Mouse (Mus musculus) CD4-positive, CD25-positive, alpha-beta regulatory T cell, adult 4 months (primary cell): ENCODE results near the gene Ctbp1. TPM values are rescaled to one million over a fixed set of nuclear protein-coding genes. Genes with fewer than 3 reads are reported as not detected.

Experiments
- ATAC-seq: one replicate; pipeline ENCODE4 v1.8.0; 2017
- polyA plus RNA-seq, 2 experiments: library from polyadenylated mRNA; unstranded; fragments of 100-300 nt; shearing (Covaris generic); gene quantifications; one replicate each; pipeline ENCODE4 v1.2.1; 2017

The Ctbp1 gene
- polyA plus RNA-seq, result 10 to 100 TPM; 13.8 to 30.4 TPM

DNA sequence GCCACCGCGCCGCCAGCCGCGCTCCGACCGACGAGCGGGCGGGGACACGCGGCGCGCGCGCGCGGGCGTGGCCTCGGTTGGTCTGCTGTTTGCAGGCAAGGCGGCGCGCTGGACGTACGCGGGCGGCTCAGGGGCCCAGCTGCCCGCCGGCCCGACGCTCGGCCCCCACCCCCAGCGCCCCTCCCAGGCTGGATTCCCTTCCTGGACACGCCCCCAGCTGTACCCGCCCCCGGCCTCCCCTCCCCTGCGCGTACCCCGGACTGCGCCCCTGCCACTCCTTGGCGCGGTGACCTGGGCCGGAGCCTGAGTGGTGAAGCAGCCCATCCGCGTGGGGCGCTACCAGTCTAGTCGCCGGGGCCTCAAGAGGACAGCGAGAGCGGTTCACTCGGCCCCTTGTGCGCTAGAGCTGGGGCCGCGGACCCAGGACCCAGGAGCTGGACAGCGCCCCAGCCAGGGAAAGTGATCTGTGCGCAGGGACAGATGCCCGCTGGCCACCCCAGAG is at the start of gene Ctbp1:
Gene Ctbp1, minus strand, starts transcription at position 42 of the 502 bp plus-strand sequence.
- ATAC-seq, result peak; percentile 64

DNA sequence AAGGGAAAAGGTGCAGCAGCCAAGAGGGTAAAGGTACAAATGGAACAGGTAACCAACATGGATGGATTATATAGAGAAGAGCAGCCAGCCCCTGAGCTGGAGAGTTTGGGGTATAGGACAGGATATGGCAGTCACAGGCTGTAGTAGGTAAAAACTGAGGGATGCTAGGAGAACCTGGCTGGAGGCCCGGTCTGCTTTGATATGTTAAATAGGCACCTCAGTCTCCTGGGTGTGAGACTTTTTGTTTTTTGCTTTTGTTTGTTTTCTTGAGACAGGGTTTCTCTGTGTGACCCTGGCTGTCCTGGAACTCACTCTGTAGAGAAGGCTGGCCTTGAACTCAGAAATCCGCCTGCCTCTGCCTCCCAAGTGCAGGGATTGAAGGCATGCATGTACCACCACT is 49.7 kb upstream of the Ctbp1 start:
- ATAC-seq, result no peak

DNA sequence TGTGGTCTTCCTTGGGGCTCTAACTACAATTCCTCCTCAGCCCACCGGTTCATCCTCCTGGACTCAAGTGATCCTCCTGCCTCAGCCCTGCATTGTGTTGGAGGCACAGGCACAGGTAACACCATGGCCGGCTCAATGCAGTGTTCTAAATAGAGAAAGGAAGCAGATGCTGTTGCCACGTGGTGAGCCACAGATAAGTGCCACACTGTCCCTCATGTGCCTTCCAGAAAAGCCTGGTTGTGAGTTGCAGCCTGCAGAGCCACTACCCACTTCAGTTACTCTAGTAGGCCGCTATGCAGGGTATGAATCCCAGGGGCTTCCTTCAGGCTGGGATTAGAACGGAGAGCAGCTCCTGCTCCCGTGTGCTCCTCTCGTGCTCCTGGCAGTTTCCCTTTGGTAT is 37.4 kb upstream of the Ctbp1 start:
- no peak for ATAC-seq

DNA sequence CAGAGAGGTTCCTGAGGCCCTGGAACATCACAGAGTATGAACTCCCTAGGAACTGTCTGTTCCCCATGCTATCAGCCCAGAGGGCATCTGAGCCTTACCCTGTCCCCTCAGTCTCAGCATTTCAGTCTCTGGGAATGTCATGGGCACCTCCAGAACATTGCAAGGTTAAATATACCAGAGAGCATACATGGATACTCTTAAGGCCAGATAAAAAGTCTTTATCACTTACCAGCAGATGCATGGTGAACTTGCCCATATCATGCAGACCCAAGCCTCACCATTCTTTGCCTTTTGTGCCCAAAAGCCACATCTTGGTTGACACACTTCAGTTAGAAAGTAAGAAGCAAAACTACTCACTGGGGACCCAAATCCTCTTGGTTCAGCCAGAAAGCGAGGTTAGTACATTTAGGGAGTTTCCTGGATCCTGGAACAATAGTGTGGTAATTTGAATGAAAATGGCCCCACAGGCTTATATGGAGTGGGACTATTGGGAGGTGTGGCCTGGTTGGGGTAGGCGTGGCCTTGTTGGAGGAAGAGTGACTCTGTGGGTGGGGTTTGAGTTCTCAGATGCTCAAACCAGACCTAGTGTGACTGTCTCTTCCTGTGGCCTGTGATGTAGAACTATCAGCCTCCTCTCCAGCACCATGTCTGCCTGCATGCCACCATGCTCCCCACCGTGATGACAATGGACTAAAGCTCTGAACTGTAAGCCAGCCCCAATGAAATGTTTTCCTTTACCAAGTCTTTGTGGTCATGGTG is 36.1 kb upstream of the Ctbp1 start:
- ATAC-seq, result no peak

DNA sequence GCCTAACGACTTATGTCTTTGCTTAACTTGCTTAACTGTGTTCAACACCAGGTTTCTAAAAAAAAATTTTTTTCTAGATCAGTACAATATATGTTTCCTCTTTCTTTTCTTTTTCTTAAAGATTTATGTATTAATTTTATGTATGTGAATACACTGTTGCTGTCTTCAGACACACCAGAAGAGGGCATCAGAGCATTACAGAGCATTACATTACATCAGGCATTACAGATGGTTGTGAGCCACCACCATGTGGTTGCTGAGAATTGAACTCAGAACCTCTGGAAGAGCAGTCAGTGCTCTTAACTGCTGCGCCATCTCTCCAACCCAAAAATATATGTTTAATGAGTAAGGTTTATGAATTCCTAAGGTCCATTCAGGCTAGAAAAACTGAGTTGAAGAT is 27.0 kb upstream of the Ctbp1 start:
- no peak for ATAC-seq

DNA sequence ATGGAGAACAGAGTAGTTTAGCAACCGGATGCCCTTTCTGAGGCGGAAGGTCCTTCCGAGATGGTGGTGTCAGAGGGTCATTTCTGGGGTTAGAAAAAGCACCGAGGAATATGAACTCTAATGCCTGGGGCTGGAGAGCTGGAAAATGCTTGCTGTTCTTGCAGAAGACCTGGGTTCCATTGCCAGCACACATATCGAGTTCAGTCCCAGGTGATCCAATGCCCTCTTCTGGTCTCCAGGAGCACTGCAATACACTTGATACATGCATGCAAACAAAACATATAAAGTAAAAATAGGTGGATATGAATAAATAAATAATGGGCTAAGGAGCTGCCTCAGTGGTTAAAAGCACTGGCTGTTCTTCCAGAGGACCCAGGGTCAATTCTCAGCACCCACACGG is 22.4 kb upstream of the Ctbp1 start:
- no peak for ATAC-seq

DNA sequence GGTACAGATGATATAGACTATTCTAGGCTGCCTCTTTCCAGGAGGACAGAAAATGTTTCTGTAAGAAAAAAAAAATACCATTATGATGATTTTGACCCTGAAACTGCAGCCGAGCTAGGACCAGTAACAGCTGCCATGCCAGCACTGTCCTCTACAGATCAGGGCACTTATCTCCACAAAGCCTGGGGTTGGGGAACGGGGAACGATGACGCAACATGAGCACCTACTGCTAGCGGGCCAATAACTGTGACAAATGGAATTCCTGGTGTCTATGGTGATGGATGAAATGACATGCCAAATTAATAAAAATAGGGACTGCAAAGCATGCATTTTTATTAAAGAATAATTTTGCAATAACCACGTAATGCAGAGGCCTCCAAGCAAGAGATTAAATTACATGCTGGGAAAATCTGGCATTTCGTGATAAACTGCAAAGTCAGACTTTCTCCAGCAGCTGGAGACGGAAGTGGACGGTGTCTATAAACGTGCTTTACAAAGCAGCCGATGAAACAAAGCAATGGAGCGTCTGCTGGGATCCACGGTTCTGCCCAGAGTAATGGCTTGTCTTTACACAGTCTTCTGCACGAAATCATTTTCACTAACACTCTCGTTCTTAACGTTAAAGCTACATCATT is 19.1 kb upstream of the Ctbp1 start:
- no peak for ATAC-seq

DNA sequence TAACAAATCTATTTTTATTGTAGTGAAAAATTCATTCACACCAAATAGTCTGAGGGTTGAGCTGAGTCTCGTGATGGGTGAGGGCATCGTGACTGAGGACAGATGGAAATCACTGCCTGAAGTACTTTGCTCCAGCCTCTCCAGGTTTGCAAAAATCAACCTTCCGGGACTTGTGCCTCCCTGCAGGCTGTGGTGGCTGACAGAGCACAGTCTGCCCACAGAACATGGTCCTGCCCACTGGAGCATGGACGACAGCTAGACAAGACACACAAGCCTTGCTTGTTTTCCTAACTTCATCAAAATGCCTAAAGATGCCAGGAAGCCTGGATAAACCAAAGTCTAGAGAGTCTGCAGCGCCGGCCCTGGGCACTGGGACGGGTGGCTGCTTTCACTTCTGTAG is 9.2 kb upstream of the Ctbp1 start:
- no peak for ATAC-seq

DNA sequence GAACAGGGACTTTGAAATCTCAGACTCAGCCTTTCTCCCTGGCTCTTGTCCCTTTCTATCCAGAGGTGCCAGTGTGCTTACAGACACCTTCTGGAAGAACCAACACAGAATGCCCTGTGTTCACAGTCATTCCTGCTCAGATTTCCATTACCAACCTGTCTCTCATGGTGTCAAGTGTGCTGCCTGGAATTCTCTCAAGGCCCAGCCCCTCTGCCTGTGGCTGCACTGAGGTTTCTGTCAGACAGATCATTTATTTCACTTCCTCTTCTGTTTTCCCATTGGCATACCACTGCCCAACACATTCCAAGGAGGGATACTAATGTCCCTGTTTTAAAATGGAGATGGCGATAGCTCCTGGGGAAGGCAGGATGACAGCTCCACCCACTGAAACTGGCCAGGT is 6.6 kb upstream of the Ctbp1 start:
- ATAC-seq, result no peak

DNA sequence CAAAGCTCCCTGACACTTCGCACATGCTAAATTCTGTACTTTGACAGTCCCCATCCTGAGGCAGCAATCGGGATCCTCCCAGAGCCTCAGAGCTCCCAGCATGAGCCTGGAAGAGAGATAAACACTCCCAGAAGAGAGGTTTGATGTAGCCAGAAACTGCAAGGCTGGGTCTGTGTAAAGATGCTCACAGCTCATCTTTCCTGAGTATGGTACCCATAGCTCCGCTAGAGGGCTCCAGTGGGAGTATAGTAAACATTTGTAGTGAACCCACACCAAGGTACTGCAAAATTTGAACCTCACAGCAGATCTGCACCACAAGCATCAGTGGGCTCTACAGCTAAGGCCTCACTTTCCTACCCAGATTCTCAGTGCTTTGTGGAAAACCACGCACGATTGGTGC is 4.2 kb upstream of the Ctbp1 start:
- no peak for ATAC-seq

DNA sequence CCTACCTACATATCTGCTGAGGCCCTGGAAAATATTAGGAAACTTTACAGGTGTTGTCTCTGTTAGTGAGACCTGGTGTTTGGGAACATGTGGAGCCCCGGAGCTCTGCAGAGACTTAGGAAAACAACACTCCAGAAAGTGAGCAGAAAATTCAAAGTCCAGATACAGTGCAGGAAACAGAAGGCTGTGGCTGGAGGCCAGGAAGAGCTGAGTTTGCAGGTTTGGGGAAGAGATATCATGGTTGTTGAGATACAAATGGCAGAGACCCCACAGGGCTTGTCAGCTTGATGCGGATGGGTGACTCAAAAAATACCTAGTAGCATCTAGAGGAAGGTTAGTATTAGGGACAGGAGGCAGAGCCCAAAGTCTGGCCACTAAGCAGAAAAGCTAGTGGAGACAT is 2.5 kb upstream of the Ctbp1 start:
- ATAC-seq, result no peak

DNA sequence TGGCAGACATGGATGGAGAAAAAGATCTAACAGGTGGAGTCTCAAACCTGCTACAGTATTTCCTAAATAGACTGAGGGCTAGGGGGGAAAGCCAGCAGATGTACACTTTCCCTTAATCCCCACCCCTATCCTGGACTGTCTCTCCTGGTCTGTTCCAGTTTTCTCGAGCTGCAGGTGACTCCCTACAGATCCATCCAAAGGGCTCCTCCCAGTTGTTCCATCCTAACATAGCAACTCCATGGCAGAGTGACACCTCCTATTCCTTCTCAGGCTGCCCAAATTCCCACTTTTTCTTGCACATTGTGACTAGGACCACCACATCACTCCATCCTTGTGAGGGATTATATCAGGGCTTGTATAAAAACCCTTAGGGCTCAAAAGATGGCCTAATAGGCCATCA is 960 bp upstream of the Ctbp1 start:
- ATAC-seq, result no peak

DNA sequence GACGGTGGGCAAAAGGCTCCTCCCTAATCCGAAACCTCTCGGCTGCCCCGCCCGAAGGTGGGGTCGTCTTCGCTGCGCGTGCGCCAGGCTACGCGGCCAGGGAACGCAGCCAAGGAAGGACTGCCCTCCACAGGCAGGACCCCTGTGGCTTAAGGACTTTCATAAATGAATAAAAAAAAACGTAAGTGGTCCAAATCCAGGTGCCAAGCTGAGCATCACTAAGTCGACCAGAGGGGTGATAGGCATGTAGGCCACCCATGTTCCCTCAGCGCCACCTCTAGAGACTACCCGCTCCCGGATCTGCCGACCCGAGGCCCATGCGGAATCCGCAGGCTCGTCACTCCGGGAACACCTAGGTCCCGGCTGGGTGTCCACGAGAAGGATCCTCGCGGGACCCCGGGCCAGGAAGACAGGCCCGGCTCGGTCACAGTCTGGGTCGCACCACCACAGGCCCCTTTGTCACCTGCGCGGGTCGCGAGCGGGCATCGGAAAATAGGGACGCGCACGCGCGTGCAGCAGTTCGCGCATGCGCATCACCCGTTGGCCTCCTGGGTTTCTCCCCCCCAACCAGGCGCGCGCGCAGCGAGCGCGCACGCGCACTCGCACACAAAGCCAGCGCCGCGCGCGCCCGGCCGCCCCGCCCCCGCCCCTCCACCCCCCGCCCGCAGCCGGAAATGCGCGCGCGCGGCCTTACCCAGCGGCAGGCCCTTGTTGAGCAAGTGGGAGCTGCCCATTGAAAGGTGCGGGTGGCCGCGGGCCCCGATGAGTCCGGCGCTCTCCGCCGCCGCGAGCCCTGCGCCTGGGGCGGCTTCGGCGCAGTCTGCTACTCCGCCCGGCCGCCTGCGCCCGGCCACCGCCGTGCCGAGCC is 475 bp downstream of the Ctbp1 start:
- ATAC-seq, result peak; percentile 58

DNA sequence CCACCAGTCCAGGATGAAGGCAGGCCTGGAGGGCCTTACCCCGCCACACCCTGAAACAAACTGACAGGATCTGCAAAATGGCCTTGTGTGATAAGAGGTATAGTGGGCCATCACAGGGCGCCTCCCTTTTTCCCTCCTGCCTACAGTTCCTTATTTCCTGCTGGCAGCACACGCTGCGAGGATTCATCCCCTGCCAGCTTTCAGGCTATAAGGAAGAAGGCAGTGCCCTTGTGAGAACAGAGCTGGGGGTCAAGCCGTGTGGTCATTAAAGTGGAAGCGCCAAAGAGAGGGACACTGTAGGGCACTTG is 1.1 kb downstream of the Ctbp1 start:
- peak; percentile 5 for ATAC-seq

DNA sequence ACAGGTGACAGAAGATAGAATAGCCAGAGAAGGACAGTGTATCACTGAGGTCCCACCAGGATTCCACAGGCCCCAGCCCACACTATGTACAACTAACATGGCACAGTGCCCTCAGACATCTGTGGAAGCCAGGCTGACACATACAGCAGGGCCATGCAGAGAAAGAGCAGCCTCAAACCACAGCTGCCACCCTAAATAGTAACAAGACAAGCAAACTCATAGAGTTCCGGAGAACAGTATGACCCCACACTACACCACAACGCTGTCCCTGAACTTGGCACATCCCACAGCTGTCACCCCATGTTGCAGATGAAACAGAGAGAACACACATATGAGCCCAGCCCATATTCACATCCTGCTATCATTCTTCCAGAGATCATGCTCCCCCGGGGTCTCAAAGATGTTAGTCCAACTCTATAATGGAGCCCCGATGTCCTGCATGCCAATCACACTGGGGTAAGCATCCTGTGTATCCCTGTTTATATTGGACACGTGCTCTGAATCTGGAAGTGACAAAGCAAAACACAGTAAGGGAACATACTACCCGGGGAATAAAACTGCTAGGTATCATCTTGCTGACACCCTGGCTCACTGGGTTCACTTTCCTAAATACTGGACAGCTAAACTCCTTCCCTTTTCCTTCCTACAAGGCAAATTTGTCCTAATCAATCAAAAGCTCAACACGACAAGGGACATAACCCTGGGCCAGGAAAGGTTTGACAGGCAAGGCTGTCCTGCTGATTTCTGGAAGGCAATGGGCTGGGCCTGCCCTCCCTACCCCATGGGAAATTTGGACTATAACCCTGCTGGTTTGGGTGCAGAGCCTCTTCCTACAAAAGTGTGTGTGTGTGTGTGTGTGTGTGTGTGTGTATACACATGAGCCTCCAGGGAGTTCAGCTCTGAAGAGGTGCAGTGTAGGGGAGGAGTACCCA is 1.7 kb downstream of the Ctbp1 start:
- ATAC-seq, result no peak

DNA sequence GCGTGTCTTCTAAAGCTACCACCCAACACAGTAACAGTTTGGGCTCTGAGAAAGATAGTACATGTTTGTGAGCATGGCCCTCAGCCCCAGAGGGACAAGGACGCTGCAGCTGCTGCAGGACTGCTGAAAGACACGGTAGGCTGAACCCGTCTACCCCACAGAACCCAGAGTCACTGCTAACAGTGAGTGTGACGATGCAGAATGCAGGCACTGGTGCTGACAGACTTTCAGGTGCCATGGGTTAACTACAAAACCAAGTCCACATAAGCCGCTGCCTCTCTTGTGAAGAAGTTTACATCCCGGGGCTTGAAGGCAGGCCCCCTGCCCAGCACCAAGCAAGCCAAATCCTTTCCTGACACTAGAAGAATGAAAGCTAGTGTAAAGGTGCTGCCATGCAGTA is 2.6 kb downstream of the Ctbp1 start:
- ATAC-seq, result no peak

DNA sequence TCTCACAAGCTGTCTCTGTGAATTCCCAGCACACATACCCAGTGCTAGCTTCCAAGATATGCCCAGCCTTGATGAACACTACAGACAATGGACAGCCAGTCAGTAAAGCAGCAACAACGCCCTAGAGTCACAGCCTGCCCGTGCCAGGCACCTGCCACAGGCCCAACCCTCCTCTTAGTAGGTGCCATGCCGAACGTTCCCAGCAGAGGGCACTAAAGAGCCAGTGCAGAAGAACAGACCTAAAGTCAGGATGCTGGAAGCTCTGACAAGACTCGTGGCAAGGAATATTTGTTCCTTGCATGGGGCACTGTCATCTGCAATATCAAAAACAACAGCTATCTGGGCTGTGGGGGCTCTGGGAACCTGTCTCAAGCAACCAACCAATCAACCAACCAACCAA is 4.2 kb downstream of the Ctbp1 start:
- peak; percentile 56 for ATAC-seq

DNA sequence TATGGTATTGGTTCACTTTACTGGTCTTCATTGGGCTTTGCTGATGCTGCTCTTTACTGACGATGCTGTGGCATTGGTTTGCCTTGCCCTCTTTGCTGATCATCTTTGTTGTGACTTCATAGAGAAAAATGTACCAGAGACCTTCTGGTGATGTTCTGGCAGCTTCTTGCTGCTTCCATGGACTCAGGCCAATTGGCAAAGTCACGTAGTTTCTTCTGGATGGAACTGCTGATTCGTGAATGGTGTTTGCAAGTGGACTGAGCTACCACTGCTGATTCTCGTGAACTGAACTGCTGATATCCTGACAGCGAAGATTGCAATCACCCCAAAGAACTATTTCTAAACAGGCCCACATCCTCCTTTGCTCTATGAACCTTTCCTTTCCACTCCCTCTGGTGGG is 20.4 kb downstream of the Ctbp1 start:
- ATAC-seq, result no peak

DNA sequence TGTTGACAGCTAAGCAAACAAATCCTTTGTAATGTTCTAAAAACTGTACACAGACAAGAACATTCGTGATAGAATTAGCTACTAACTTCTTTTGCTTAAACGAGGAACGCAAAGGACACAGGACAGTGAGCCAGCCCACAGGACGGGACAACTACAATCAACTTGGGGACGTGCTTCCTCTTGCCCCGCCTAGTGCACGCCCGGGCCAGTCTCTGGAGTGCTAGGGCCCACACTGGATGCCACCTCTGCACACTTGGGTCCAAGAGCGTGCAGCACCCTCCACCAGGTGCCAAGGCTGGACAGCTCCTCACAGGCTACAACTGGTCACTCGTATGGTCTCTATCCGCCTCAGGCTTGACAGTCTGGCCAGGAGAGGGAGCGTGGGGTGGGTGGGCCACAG is 26.6 kb downstream of the Ctbp1 start:
- ATAC-seq, result no peak

DNA sequence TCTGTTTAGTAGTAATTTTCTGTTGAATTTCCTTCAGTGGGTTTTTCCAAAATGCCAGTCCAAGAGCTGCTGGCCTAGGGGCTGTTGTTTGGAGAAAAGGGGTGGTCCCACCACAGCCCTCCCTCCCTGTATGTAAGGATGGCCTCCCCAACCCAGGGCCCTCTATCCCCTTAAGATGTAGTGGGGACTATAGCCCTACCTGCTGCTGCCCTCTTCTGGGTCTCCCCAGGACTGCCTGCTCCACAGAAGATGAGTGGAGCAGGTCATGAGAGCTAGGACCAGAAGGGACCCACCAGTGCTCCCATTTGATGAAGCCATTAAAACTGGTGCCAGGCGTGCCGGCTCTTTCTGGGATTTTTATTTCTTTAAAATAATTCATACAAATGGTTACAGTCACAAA is 27.4 kb downstream of the Ctbp1 start:
- no peak for ATAC-seq

DNA sequence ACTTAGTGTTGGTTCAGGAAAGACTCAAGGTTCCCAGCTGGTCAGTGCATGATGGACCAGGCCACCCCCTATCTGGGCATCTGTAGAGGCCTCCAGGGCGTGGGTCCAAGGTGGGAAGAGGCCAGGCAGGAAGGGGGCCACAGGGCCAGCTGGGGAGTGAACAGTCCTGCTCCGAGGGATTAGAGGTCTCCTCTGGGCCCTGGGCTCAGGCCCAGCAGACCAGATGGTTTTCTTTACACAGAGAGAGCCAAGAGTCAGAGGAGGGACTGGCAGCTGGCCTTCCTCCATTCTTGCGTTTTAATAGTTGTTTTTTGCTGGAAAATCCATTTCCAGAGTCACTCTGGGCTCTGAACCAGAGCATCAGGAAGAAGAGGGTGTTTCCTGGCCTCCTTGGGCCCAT is 29.1 kb downstream of the Ctbp1 start:
- no peak for ATAC-seq

DNA sequence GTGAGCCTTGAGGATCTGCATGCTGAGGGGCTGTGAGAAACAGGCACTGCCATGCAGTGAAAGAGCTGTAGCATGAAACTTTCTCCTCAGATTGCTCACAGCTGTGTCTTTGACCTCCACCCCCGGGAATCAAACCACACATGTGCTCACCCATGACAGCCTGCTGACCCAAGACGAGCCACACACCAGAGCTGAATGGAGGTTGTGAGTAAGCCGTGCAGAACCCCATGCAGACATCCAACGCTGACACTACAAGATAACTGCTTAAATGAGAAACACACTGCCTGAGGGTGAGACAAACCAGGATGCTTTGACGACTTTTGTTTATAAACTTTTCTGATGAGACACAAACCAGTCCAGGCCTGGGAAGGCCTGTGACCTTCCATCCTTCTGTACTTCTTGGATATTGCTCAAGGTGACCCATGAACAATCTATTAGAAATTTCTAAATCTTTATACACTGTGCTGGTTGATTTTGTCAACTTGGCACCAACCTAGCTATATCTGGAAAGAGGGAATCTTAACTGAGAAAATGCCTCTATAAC is 30.3 kb downstream of the Ctbp1 start:
- ATAC-seq, result no peak
